Mouse (Mus musculus) effector memory CD4-positive, alpha-beta T cell, adult 7 months (primary cell): ENCODE measurements around the gene Mkks. TPM values are rescaled to one million over a fixed set of nuclear protein-coding genes. Genes with fewer than 3 reads are reported as not detected.

Experiments
- polyA plus RNA-seq: library from polyadenylated mRNA; unstranded; fragments of 100-300 nt; shearing (Covaris generic); gene quantifications from one replicate; pipeline ENCODE4 v1.2.1, GENCODE M21; 2017

Mkks gene
- polyA plus RNA-seq = 12.9 TPM

DNA sequence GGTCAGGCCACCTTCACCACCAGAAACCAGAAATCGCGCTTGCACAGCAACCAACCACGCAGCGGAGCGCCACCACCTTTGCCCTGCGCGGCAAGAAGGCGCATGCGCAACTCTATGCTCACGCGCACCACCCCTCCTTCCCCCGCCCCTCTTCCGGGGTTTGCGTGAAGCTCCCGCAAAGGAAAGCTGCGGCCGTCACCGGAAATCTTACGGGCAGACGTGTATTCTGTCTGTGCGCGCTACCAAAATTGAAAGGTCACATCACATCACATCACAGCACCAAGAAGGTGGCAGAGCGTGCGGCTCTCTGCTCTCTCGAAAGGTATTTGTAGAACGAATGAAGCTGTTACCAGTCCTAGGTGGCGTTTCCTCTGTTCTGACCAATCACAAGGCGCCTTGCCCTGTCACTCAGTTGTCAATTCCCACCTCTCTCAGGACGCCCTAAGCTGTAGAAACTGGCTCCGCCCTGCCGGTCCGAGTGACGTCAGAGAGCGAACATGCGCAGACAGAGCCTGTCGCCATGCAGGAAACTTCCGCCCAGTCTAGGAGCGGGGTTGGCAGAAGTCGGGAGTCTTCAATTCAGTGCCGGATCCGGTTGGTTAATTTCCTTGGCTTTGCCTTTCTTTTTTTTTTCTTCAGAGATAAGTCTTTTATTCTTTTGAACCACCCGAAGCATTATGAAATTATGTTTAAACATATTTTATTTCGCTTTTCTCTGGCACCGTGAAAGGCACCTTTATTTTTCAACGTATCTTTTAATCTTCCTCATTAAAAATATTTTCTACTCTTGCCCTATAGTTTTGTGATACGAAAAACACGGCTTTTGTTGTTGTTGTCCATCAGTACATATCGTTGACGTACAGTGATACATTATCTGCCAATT, at the start of gene Mkks, which contains the start of the genes Slx4ip and AL731706.1:
TSS of gene Mkks (minus strand) at position 322 of the 883 bp plus-strand sequence.
TSS of gene Slx4ip (plus strand) at position 151 of the 883 bp plus-strand sequence.
TSS of gene AL731706.1 (minus strand) at position 322 of the 883 bp plus-strand sequence.

DNA sequence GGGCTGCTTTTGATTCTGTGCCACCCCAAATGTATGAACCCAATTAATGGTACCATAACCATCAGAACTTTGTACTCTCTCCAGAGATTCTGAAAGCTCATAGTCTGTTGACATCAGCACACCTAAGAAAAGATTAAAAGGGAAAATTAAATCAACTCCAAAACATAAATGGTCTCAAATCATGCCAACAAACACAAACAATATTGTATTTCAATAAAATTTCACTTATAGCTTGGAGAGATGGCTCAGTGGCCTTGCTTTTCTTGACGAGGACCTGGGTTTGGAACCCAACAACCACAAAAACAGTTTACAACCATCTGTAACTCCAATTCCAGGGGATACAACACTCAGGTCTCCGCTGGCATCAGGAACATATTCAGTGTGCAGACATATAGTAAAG, 5.6 kb downstream of the Mkks start, which contains the start of gene AL731706.2:
TSS of gene AL731706.2 (minus strand) at position 101 of the 400 bp plus-strand sequence.

Other genes starting within 250 kb of the Mkks start
- gene Snap25, start 177.9 kb downstream of the Mkks start, polyA plus RNA-seq = 0.38 TPM
- gene AL731706.2, start 5.7 kb downstream of the Mkks start, polyA plus RNA-seq = 5.0 TPM
- 6.0 TPM for gene Slx4ip, start 171 bp downstream of the Mkks start, polyA plus RNA-seq
- 4.5 TPM for gene AL731706.1, start within 50 bp of the Mkks start, polyA plus RNA-seq
- gene Jag1, start 225.3 kb upstream of the Mkks start, polyA plus RNA-seq = 1.0 TPM